Mouse (Mus musculus) ZHBTc4 (cell line): ENCODE measurements around the gene Kdm1b.

Experiments used
- DNase-seq: peaks from one replicate; pipeline ENCODE4 v3.0.0-alpha.2; 2011; ENCODE audit warnings: low read depth, low spot score

Gene Kdm1b

DNA sequence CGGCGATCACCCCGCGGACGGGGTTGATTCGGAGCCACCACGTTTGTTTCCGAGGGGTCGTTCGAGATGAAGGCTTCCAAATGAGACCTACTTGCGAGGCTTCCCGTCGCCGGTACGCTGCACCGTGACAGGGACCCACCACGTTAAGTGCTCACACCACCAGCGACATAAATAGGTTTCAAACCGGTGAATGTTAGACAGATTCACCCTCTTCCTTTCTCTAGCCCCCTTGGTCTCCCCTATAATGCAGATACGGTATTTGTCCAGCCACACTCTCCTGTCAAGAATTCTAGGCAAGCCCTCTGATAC, 63.2 kb downstream of the Kdm1b start:
- no peak for DNase-seq

DNA sequence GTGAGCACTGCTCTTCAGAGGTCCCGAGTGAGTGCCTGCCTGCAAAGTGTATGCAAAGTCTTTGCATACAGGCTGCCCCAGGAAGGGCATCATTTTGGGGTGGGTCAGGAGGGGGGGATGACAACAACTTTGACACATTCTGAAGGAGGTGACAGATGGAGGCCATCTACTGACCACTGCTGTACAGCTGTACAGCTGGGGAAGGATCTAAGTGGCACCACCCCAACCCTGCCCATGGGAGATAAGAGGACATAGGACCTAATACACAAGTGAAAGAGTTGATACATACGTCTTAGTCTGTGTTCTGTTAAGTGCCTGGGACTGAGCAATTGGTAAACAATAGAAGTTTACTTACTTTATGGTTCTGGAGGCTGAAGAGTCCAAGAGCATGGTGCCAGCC, 65.9 kb downstream of the Kdm1b start:
- no peak for DNase-seq

DNA sequence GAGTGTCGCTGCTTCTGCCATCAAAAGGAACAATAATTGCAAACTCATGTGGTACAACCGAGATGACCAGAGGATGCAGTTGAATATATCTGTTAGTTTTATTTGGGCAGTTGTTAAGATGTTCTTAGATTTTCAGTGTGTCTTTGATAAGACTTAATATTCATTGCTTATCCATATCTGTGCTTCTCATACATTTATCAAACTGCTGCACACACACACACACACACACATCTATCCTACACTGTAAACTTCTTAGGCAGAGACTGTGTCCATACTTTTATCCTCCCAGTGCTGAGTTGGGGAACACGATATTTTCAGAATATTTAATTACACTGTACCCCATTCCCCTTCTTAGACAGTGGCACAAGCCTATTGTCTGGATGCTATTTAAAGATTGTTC, 67.9 kb downstream of the Kdm1b start:
- no peak for DNase-seq

DNA sequence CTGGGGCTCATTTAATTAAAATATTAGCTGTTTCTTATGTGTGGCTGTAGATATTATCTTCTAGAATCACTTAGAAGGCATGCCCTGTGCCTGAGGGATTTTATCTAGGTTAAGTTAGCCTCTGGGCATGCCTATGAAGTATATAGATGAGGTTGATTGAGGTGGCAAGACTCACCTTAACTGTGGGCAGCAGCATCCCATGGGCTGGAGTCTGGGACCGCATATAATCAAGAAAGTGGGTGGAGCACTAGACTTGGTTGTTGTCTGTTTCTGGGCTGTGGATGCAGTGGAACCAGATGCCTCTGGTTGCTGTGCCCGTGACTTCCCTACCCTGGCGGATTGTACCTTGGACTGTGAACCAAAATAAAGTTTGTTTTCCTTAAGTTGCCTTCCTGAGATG, 68.8 kb downstream of the Kdm1b start:
- DNase-seq = no peak

DNA sequence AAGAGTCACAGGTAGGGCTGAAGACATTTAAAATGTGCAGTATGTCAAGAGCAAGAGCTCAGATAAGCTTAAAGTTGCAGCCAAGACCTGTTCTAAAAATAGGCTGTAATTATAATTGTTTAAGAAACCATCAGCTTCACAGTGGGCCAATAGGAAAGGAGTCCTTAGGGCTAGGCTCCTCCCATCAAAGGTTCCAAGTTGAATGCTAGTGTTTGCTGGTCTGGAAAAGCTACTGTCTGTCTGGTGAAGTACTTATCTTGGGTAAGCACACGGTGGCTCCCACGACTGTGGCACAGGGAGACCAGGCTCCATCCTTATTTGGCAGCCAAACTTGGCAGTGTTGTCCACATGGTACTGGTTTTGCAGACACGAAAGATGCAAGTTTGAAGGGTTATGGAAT, 69.6 kb downstream of the Kdm1b start:
- DNase-seq = no peak

DNA sequence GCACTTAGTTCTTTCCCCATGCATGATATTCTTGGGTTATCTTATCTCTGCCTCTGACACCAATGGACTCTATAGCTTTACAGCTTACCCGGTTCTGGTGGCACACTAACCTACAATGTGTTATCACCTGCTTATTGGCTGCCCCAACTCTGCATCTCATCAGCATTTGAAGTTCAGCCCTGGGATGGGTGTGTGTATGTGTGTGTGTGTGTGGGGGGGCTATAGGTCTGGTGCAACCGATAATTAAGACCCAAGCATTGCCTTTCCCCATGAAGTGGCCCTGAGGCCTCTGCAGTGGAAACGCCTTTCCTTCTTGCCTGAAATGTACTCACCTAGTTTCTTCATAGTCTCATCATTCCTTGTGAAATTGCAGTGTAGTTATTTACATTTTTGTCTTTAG, 72.7 kb downstream of the Kdm1b start:
- no peak for DNase-seq

DNA sequence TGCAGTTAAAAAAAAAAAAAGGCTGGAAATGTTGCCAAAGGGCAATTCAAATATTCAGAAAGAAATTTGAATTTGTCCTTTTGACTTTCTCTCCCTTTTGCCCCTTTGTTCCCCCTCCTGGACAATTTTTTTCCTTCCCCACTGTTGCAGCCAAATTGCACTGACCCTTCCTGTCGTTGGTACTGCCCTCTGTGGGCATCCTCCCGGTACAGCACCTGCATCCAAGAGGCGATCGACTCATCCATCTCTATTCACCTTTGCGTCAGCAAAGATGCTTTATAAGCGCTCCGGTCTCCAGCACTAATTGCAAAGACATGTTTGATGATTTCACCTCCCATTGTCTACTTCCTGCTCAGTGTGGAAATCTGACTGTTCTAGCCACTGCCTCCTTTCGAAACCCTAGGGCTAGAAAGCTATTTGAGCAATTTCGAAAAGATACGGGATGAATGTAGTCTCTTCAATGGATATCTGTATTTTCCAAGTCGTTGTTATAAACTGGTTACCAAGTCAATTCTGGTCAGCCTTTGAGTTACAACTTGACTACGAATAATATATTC, 78.1 kb downstream of the Kdm1b start:
- DNase-seq = no peak

DNA sequence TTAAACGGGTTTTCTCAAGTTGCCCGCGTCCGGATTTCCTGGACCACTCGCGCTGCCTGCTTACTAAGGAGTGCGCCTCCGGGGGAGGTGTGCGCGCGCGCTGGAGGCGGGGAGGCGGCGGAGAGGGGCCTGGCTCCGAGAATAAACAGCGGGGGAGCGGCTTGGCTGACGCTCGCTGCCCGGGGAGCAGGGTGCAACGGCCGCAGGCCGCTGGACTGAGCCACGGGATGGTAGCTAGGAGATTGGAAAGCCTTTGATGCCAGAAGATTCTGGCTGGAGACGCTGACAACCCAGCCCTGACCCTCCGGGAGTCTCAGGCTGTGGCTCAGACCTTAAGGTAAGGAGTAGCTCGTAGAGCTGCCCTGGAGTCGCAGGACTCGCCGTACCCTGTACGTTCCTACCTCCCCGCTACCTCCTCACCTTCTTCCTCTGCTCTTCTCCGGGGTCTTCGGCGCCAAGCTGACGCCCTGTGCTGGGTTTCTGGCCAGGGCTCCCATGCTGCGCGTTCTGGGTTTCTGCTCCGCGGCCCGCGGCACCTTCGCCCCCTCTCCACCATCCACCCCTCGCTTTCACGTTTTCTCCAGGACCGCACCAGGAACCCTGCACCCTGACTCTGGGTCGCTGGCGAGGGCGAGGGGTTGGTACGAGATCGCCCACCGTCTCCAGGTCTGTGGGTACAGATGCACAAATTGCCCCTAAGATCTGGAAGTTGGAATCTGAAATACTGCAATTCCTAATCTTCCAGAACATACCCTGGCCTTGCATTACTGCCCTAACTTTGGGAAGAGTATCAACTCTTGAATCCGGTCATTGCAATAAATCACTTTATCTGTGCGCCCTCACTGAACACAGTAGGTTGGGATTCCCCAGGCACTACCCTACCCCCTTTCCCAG, 79.5 kb downstream of the Kdm1b start, which contains the start of gene Rnf144b:
TSS of gene Rnf144b (plus strand) at position 120 of the 894 bp plus-strand sequence.
- DNase-seq = peak; percentile 75

DNA sequence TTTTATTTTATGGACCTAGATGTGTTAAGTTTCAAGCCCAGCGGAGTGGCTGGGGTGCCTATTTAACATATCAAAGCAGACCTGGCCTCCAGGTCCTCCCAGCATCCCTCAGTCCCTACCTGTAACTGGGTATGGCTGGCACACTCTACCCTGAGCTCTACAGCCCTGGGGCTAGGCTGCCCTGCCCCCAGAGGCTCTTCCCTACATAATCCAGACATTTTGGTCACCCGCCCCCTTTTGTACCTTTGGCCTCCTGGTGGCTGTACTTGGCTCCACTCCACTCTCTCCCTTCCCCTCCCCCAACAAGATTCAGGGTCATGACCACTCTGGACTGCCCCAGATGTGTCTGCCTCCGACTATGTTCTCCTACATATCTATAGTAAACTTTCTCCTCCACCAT, 81.2 kb downstream of the Kdm1b start:
- peak; percentile 82 for DNase-seq

DNA sequence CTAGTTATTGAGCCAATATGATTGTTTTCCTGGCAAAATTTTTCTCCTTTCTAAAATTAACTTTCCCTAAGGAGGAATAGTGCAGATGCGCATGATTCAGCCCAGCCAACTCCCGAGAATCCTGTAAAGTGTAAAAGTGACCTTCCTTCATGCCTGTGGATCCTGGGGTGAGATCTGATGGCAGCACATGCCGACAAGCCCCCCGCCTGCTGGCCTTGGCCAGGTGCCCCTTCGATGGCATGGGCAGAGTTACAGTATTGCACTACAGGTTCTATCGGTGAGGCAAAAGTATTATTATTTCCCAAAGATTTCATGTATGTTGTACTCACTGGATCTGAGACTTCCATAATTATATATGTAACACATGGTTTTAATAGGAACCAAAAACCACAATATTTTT, 81.7 kb downstream of the Kdm1b start:
- no peak for DNase-seq

DNA sequence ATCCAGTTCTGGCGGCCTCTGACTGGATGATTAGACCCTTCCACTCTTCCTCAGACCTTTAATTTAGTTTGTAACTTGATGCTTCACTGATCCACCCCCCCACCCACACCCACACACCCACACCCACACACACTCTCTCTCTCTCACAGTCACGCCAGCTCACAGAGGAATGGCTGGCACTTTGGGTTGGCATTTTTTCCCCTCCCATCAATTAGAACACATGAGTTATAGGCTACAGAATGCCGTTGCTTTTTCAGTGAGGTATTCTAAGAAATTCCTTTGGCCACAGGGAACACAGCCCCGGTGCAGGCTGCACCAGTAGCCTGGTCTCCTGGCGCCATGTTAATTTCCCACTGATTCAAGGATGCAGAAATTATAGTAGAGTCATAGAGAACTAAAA, 82.3 kb downstream of the Kdm1b start:
- no peak for DNase-seq

DNA sequence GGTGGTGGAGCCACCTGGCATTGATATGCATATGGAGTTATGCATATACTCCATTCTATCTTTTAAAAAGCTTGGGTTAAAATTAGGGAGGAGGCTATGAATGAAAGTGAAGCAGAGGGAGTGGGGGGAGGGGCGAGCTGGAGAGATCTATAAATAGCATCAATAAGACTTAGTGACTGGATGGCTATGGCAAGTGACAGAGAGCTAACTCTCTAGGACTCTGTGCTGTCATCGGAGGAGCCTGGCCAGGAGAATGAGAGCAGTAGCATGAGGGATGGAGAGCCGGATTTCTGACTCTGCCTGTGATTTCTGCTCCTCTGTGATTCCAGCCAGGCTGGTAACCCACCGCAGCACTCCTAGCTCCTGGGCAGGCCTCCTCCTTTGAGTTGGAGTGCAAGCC, 85.8 kb downstream of the Kdm1b start:
- peak; percentile 10 for DNase-seq

DNA sequence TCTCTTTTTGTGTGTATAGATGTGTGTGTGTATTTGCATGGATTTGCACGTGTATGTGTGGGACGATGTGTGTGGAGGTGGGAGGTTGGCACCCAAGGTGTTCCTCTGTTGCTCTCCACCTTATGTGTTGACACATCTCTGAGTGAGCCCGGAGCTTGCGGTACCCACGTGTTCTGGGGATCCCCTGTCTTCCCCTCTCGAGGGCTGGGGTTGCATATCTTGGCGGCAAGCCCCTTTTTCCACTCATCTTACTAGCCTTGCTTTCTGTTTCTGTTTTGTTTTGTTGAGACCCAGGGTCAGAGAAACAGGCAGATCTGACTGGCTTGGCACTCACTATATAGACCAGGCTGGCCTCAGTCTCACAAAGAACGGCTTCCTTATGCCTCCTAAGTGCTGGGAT, 89.8 kb downstream of the Kdm1b start:
- DNase-seq = no peak

DNA sequence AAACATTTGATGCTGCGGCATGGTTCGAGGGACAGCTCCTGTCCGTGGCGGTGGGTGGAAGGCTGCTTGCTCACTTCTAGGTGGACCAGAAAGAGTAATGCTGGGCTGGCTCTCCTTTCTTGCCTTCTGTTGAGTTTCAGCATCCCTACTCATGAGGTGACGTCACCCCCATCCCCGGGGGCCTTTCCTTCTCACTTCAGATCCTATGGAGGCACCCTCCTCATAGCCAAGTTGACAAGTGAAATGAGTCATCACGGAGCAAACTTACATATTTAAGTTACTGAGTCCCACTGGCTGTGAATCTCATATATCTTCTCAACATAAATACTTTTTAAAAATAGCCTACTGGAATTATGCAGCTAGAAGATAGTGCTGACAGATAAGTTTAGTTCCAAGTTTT, 91.5 kb downstream of the Kdm1b start:
- no peak for DNase-seq
